Mouse (Mus musculus): ENCODE measurements around the gene Nbr1. TPM values are rescaled to one million over a fixed set of nuclear protein-coding genes. Genes with fewer than 3 reads are reported as not detected.
A peak's percentile ranks its signal among the peaks of the same experiment; 100 is the strongest.
"Not testable (repeated sequence)": the region's sequence is repeated elsewhere in the genome, so short reads cannot be mapped to it uniquely, and the experiment has no call there.

Nbr1 gene
- total RNA-seq, 2 experiments from 2014 or later, result 142 to 194 TPM

DNA sequence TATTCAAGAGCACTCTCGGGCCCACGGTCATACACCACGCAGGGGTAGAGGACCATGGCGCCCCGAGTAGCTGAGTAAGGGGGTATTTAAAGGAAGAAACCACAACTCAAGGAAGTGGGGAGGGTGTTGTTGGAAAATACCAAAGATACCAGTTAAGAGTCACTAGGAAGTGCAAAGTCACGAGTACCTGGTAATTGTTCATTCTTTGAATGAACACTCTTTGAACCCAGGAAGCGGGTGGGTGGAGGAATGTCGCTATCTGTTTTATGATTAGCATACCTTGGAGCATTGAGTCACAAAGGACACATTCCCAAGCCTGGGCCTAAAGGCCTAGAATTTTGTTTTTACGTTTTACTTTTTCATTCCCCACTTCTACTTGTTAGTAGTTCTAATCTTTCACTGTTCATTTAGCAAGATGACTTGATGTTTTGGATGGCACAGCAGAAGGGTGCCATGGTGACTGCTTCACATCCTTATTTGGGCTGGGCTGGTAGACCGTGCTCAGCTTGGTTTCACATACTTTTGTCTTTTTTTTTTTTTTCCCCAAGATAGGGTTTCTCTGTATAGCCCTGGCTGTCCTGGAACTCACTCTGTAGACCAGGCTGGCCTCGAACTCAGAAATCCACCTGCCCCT lies 68.2 kb downstream of the Nbr1 start:
- not testable (repeated sequence) for DNase-seq

DNA sequence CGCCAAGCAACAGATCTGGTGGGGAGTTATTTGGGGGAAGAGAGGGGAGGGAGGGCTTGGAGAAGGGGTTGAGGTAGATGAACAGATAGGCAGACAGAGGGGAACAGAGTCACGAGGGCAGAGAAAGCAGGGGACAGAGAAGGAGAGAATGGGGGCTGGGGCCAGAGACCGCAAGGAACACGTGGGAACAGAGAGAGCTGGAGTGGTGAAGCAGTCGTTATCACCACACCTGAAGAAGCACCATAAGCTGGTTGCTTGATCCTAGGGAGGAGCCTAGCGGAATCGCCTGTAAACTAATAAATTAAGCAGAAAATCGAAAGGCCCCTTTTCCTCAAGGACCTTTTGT lies 74.7 kb downstream of the Nbr1 start:
- peak in 1 of 2 experiments; percentile 16 for DNase-seq

DNA sequence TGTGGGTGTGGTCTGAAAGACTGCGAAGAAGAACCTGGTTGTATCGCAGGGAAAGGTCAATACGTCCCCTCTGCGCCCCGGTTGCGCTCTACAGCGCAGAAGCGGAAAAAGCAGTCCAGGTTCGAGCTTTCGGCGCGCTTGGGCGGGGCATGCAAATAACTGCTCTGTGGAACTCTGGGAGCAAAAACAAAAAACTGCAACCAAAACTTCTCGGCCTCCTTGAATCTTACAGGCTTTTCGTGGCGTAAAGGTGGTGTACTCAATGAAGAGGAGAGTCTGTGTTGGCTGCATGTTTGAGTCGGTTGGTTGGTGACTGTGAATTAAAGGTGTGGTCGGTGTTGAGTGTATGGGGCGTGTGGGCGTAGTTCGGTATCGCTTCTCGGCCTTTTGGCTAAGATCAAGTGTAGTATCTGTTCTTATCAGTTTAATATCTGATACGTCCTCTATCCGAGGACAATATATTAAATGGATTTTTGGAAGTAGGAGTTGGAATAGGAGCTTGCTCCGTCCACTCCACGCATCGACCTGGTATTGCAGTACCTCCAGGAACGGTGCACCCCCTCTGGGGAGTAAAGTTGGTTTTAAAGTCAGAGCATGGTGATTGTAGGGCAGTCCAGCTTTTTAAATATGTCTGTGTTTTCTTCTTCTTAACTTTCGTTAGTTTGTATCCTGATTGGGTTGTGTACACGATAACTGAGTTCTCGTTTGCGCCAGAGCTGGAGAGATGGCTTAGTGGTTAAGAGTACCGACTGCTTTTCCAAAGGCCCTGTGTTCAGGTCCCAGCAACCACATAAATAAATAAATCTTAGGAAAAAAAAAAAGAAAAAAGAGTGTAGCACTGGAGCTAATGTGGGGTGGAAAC lies 75.3 kb downstream of the Nbr1 start, which contains the start of gene Rdm1:
TSS of gene Rdm1 (plus strand) at position 201 of the 862 bp plus-strand sequence.
- peak; percentile 65 to 70 for DNase-seq

GRCm38 (mm10) chr11:101627857-101628559 lies 76.1 kb downstream of the Nbr1 start:
- peak; percentile 79 to 85 for DNase-seq

GRCm38 (mm10) chr11:101628733-101629417 lies 76.9 kb downstream of the Nbr1 start:
- DNase-seq, result not testable (repeated sequence)

Other genes starting within 250 kb of the Nbr1 start
- gene Becn1, start 249.9 kb upstream of the Nbr1 start, total RNA-seq (2021), result 100 to 1,000 TPM; 217 to 238 TPM
- 100 to 1,000 TPM; 121 to 122 TPM for gene Psme3, start 235.9 kb upstream of the Nbr1 start, total RNA-seq (2021)
- 1 to 10 TPM; 8.4 to 9.7 TPM for gene Aoc2, start 227.1 kb upstream of the Nbr1 start, total RNA-seq (2021)
- 1 to 10 TPM in 1 of 2 experiments, under 1 TPM in 1; 0.62 to 1.4 TPM for gene Aoc3, start 221.5 kb upstream of the Nbr1 start, total RNA-seq (2021)
- not detected for gene G6pc, start 184.6 kb upstream of the Nbr1 start, total RNA-seq (2021)
- 10 to 100 TPM; 41.4 to 43.7 TPM for gene Aarsd1, start 134.5 kb upstream of the Nbr1 start, total RNA-seq (2021)
- gene Gm27029, start 127.4 kb upstream of the Nbr1 start, total RNA-seq (2021), result 1 to 10 TPM; 7.1 to 8.8 TPM
- gene Rundc1, start 127.1 kb upstream of the Nbr1 start, total RNA-seq (2021), result 10 to 100 TPM; 34.8 to 36.3 TPM
- gene Ptges3l, start 126.8 kb upstream of the Nbr1 start, total RNA-seq (2021), result 1 to 10 TPM; 1.7 to 2.0 TPM
- gene Rpl27, start 109.9 kb upstream of the Nbr1 start, total RNA-seq (2021), result 10 to 100 TPM; 28.5 to 39.7 TPM
- 1 to 10 TPM; 2.5 to 3.1 TPM for gene Ifi35, start 103.7 kb upstream of the Nbr1 start, total RNA-seq (2021)
- 100 to 1,000 TPM; 123 TPM for gene Rnd2, start 87.2 kb upstream of the Nbr1 start, total RNA-seq (2021)
- gene Vat1, start 85.9 kb upstream of the Nbr1 start, total RNA-seq (2021), result 10 to 100 TPM; 28.0 to 28.2 TPM
- 1 to 10 TPM in 1 of 2 experiments, under 1 TPM in 1; 0.96 to 1.6 TPM for gene Brca1, start 194 bp upstream of the Nbr1 start, total RNA-seq (2021)
- gene Tmem106a, start 30.1 kb downstream of the Nbr1 start, total RNA-seq (2021), result 1 to 10 TPM; 1.3 to 2.7 TPM
- not detected for gene Gm11634, start 47.1 kb downstream of the Nbr1 start, total RNA-seq (2021)
- 1 to 10 TPM; 6.7 to 9.4 TPM for gene Rdm1, start 75.0 kb downstream of the Nbr1 start, total RNA-seq (2021)
- gene Arl4d, start 113.4 kb downstream of the Nbr1 start, total RNA-seq (2021), result 10 to 100 TPM; 12.9 to 13.8 TPM
- gene Dhx8, start 180.8 kb downstream of the Nbr1 start, total RNA-seq (2021), result 10 to 100 TPM; 35.6 to 40.4 TPM
- 10 to 100 TPM; 15.1 to 16.3 TPM for gene Etv4, start 233.2 kb downstream of the Nbr1 start, total RNA-seq (2021)